In the genomic region with DNA sequence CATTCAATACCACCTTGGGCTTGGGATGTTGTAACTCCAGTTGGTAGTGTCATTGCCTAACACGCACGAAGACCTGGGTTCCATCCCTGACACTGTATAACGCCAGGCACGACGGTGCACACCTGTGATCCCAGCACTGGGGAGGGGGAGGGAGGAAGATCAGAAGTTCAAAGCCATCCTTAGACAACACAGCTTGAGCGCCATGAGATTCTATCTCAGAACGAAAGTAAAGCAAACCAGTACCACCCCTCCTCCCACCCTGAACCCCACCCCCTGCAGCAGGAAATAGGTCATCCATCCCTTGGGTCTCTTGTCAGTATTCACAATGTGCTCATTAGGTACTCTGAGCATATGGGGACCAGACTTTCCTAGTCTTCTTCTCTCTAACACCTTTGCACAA, we compare ENCODE assay signal across 15 mouse cellular contexts.
DNase-seq lines count a peak whose midpoint lies in the region; ATAC-seq and TF ChIP-seq lines count a peak whose summit lies in the region.
"Had no signal": no experiment of that assay in that cellular context is flagged by ENCODE, and none has a peak within 500 bp of the region (broad histone marks: within the 10 kb centered on the region; RNA-seq: fewer than 3 reads in every experiment).

No protein-coding gene starts in this region.

- no peak for DNase-seq in forebrain, postnatal 0 days
- no peak for DNase-seq in forebrain, embryonic 14.5 days (ENCODE audit: low spot score)
- DNase-seq in urinary bladder, postnatal 36 days (ENCODE audit: low spot score in 2 of 2): no peak
- DNase-seq in gastrocnemius, postnatal 25 days: no peak
- DNase-seq in layer of hippocampus, adult 11-12 months (ENCODE audit: low spot score): no peak
- DNase-seq: cerebellum, adult 11 months; heart, adult 18-20 months; heart, postnatal 36 days; liver had no signal

- H3K27me3 ChIP-seq in forebrain, postnatal 0 days (ENCODE audit: insufficient read depth, low read length): no peaks in the 10 kb centered on the region
- no peaks in the 10 kb centered on the region for H3K27me3 ChIP-seq in forebrain, embryonic 14.5 days (replicated peaks; ENCODE audit: control insufficient read depth, insufficient read depth, low read length)
- no peaks in the 10 kb centered on the region for H3K27me3 ChIP-seq in neural tube, embryonic 14.5 days (ENCODE audit: control insufficient read depth, insufficient read depth, low read length)
- no peaks in the 10 kb centered on the region for H3K27me3 ChIP-seq in neural tube, embryonic 15.5 days (replicated peaks)
- no peaks in the 10 kb centered on the region for H3K27me3 ChIP-seq in stomach, embryonic 15.5 days (replicated peaks)
- H3K27me3 ChIP-seq: lung, embryonic 15.5 days had no signal

- WGBS in forebrain, postnatal 0 days: 96% methylated on average over 7 of the region's 7 CpGs
- 85% methylated on average over 7 of the region's 7 CpGs for WGBS in forebrain, embryonic 14.5 days
- WGBS in neural tube, embryonic 14.5 days: 89% methylated on average over 7 of the region's 7 CpGs
- 86% methylated on average over 7 of the region's 7 CpGs for WGBS in neural tube, embryonic 15.5 days
- WGBS in stomach, embryonic 15.5 days: 76% methylated on average over 7 of the region's 7 CpGs

- 0 out of 2 replicates have a peak overlapping the region, but pooled peaks have one; percentile 16 for H3K27ac ChIP-seq in forebrain, postnatal 0 days (ENCODE audit: low read depth, low read length)
- H3K27ac ChIP-seq in forebrain, embryonic 14.5 days (ENCODE audit: low read depth, low read length): no peak overlapping the region
- H3K27ac ChIP-seq in neural tube, embryonic 14.5 days (ENCODE audit: low read depth, low read length): peak overlapping the region; percentile 63; the same call in 1 of the 2 replicates
- H3K27ac ChIP-seq in neural tube, embryonic 15.5 days (replicated peaks): no peak overlapping the region
- H3K27ac ChIP-seq in stomach, embryonic 15.5 days: peak overlapping the region; percentile 33

- no peak overlapping the region for H3K4me2 ChIP-seq in forebrain, postnatal 0 days (ENCODE audit: low read depth)
- no peak overlapping the region for H3K4me2 ChIP-seq in forebrain, embryonic 14.5 days (ENCODE audit: low read length)
- H3K4me2 ChIP-seq in neural tube, embryonic 14.5 days (ENCODE audit: low read depth, low read length): no peak overlapping the region
- no peak overlapping the region for H3K4me2 ChIP-seq in neural tube, embryonic 15.5 days
- H3K4me2 ChIP-seq in stomach, embryonic 15.5 days: no peak overlapping the region
- H3K4me2 ChIP-seq: lung, embryonic 15.5 days had no signal

- H3K4me3 ChIP-seq in forebrain, postnatal 0 days (ENCODE audit: low read depth, low read length): no peak overlapping the region
- no peak overlapping the region for H3K4me3 ChIP-seq in forebrain, embryonic 14.5 days (ENCODE audit: low read depth, low read length)
- no peak overlapping the region for H3K4me3 ChIP-seq in neural tube, embryonic 14.5 days (ENCODE audit: low read depth, low read length)
- H3K4me3 ChIP-seq in neural tube, embryonic 15.5 days (replicated peaks): no peak overlapping the region
- H3K4me3 ChIP-seq in stomach, embryonic 15.5 days (replicated peaks): no peak overlapping the region
- H3K4me3 ChIP-seq: erythroblast, embryonic 14.5 days; lung, embryonic 15.5 days; myocyte had no signal

- no peaks in the 10 kb centered on the region for H3K36me3 ChIP-seq in forebrain, postnatal 0 days (ENCODE audit: insufficient read depth)
- H3K36me3 ChIP-seq in forebrain, embryonic 14.5 days (ENCODE audit: control insufficient read depth, insufficient read depth, low read length): no peaks in the 10 kb centered on the region
- H3K36me3 ChIP-seq in neural tube, embryonic 14.5 days (ENCODE audit: control insufficient read depth, insufficient read depth, low read length): no peaks in the 10 kb centered on the region
- no peaks in the 10 kb centered on the region for H3K36me3 ChIP-seq in neural tube, embryonic 15.5 days
- H3K36me3 ChIP-seq in stomach, embryonic 15.5 days: no peaks in the 10 kb centered on the region
- H3K36me3 ChIP-seq: lung, embryonic 15.5 days had no signal

- H3K9me3 ChIP-seq in forebrain, postnatal 0 days (ENCODE audit: low read length): no peaks in the 10 kb centered on the region
- no peaks in the 10 kb centered on the region for H3K9me3 ChIP-seq in forebrain, embryonic 14.5 days (replicated peaks; ENCODE audit: control insufficient read depth, low read length)
- no peaks in the 10 kb centered on the region for H3K9me3 ChIP-seq in neural tube, embryonic 14.5 days (ENCODE audit: control insufficient read depth, low read length)
- H3K9me3 ChIP-seq in neural tube, embryonic 15.5 days (replicated peaks): no peaks in the 10 kb centered on the region
- no peaks in the 10 kb centered on the region for H3K9me3 ChIP-seq in stomach, embryonic 15.5 days
- H3K9me3 ChIP-seq: lung, embryonic 15.5 days had no signal

- no peak for TF ChIP-seq CTCF in forebrain, postnatal 0 days (IDR thresholded peaks at IDR 0.05; ENCODE audit: low read depth)

- ATAC-seq in forebrain, postnatal 0 days: no peak
- no peak for ATAC-seq in forebrain, embryonic 14.5 days
- no peak for ATAC-seq in neural tube, embryonic 14.5 days (ENCODE audit: low read depth)
- no peak for ATAC-seq in neural tube, embryonic 15.5 days (ENCODE audit: low FRiP score)
- no peak for ATAC-seq in stomach, embryonic 15.5 days (ENCODE audit: insufficient read depth, low FRiP score, low read depth)

- no peak overlapping the region for H3K9ac ChIP-seq in forebrain, postnatal 0 days
- no peak overlapping the region for H3K9ac ChIP-seq in forebrain, embryonic 14.5 days (ENCODE audit: low read length)
- no peak overlapping the region for H3K9ac ChIP-seq in neural tube, embryonic 14.5 days (replicated peaks; ENCODE audit: low read depth, low read length)
- no peak overlapping the region for H3K9ac ChIP-seq in neural tube, embryonic 15.5 days (replicated peaks)
- no peak overlapping the region for H3K9ac ChIP-seq in stomach, embryonic 15.5 days
- H3K9ac ChIP-seq: lung, embryonic 15.5 days had no signal

- no peaks in the 10 kb centered on the region for H3K4me1 ChIP-seq in forebrain, postnatal 0 days (ENCODE audit: insufficient read depth)
- H3K4me1 ChIP-seq in forebrain, embryonic 14.5 days (ENCODE audit: control insufficient read depth, insufficient read depth, low read length): peaks cover 5% of the 10 kb centered on the region
- H3K4me1 ChIP-seq in neural tube, embryonic 14.5 days (ENCODE audit: control insufficient read depth, insufficient read depth, low read length): no peaks in the 10 kb centered on the region
- 0 out of 2 replicates have a peak, but pooled peaks cover 3% of the 10 kb centered on the region for H3K4me1 ChIP-seq in neural tube, embryonic 15.5 days
- H3K4me1 ChIP-seq in stomach, embryonic 15.5 days: no peaks in the 10 kb centered on the region

Comparison
In these comparisons a context has a peak if more than half of its experiments do, and no peak if none do; other contexts are left out.
1. H3K27ac ChIP-seq: peak in forebrain, postnatal 0 days (single experiment), neural tube, embryonic 14.5 days (single experiment) and stomach, embryonic 15.5 days (single experiment); none in forebrain, embryonic 14.5 days (single experiment) and neural tube, embryonic 15.5 days (single experiment).